Mouse (Mus musculus) cerebellum, adult 2 months (tissue): ENCODE measurements around the gene Ncbp2.

ENCODE experiments used
- CTCF ChIP-seq: fragments of 200-500 bp; IDR thresholded peaks from 2 replicates; pipeline ENCODE4 v1.5.1; 2011; ENCODE audit warnings: low read depth, mild to moderate bottlenecking, control low read depth, low read length, moderate library complexity, borderline replicate concordance; ENCODE audit not compliant: insufficient read depth
- POLR2A ChIP-seq: fragments of 200-500 bp; IDR thresholded peaks from 2 replicates; pipeline ENCODE4 v1.6.1; 2011; ENCODE audit warnings: low read length, control low read depth, borderline replicate concordance; ENCODE audit not compliant: insufficient read depth

- peak; percentile 87 for TF ChIP-seq CTCF
- peak; percentile 79 for TF ChIP-seq POLR2A
Measured at GRCm38 (mm10) chr16:31932840-31933697, 15.2 kb upstream of the Ncbp2 start.
